Mouse (Mus musculus) heart, postnatal 4 days (tissue): ENCODE measurements around the gene Dnah7c. TPM values are rescaled to one million over a fixed set of nuclear protein-coding genes. Genes with fewer than 3 reads are reported as not detected.
"Not testable (repeated sequence)": the region's sequence is repeated elsewhere in the genome, so short reads cannot be mapped to it uniquely, and the experiment has no call there.

Experiments
- DNase-seq: peaks from one replicate; pipeline ENCODE4 v3.0.0; 2021
- total RNA-seq, 2 experiments: library from RNA; stranded (reverse); gene quantifications; 2 replicates each; pipeline ENCODE4 v1.2.3; 2021

Dnah7c gene
- total RNA-seq, 2 experiments from 2014 or later = 0.05 TPM; not detected in 1

- DNase-seq = not testable (repeated sequence)
Observed at GRCm38 (mm10) chr1:46733405-46734106, 308.2 kb downstream of the Dnah7c start.

DNA sequence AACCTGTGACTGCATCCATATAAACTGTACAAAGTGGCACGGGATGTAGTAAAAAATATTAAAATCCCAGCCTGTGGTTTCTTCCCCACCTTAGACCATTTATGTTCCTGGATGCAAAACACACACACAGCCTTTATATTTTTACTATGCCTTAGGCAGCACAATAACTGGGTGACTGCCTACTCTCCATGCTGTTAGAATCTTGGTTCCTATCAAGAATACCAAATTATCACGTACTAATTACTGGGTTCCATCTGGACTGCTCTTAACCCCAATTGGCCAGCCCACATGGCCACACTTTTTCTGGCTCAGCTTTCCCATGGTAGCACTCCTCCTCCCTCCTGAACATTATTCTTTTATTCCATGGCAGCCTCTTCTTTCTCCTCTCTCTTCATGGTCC is 309.1 kb downstream of the Dnah7c start:
- not testable (repeated sequence) for DNase-seq

DNA sequence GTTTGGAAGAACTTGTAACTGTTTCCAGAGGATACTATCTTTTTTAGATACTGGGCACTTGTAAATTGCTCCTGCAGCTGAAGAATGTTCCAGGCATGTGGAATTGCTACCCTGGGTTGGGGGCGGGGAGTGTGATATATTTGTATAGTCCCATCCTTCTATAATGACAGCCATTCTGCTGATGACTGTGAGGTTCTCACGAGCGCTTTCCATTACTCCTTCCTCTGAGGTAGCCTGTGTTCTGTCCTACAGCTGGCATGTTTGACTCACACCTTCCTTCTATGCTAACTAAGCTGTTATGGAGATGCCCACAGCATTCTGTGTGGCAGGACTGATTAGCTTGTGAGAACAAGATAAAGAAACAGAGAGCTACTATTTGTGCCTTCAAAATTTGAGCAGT is 339.2 kb downstream of the Dnah7c start:
- peak; percentile 6 for DNase-seq

- DNase-seq = not testable (repeated sequence)
Observed at GRCm38 (mm10) chr1:46769318-46769717, 343.9 kb downstream of the Dnah7c start.

- not testable (repeated sequence) for DNase-seq
Observed at GRCm38 (mm10) chr1:46770077-46770695, 344.8 kb downstream of the Dnah7c start.

DNA sequence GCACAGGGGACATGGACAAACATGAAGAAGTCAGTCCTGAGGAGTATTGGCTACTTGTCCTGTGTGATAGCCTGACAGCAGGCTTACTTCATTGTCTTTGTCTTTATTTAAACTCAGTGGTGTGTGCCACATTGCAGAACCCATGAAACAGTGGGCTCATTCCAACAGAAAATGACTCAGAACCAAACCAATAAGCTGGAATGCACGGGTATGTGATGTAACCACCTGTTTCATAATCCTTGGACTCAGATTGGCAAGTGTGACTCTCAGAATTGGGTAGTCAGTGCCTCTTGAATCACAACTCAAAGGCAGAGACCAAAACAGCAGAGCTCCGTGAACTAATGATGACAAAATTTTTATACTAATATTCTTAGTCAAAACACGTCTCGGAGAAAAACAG is 356.8 kb downstream of the Dnah7c start:
- DNase-seq = not testable (repeated sequence)

GRCm38 (mm10) chr1:46805074-46805473 is 379.7 kb downstream of the Dnah7c start:
- DNase-seq = no peak

GRCm38 (mm10) chr1:46808630-46809029 is 383.2 kb downstream of the Dnah7c start:
- not testable (repeated sequence) for DNase-seq

- no peak for DNase-seq
Observed at GRCm38 (mm10) chr1:46817934-46818333, 392.5 kb downstream of the Dnah7c start.

DNA sequence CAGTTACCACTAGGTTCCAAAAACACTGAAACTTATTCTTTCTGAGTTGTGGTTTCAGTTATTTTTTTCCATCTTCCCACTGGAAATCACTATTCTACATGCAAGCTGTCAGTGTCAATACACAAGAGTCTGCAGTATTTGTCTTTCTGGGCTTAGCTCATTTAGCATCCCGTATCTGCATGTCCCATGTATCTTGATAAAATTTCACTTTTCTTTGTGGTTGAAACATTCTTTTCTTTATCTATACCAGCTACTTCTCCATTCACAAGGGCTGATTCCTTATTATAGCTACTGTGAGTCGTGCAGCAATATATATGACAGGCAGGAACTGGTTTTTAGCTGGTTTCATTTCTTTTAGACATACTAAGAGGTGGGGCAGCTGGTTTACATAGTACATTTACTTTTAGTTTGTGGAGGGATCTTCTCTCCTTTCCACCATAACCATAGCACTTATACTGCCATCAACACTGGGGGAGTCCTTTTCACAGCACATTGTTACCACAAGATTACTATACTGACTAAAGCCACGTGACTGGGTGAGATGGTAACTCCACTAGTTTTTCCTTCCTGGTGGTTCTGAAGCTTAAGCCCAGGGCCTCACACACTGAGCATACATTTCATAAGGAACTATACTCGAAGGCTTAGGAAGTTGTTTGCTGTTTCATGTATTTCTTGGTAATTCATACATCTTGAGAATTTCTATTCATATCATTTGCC is 397.0 kb downstream of the Dnah7c start:
- DNase-seq = no peak

DNA sequence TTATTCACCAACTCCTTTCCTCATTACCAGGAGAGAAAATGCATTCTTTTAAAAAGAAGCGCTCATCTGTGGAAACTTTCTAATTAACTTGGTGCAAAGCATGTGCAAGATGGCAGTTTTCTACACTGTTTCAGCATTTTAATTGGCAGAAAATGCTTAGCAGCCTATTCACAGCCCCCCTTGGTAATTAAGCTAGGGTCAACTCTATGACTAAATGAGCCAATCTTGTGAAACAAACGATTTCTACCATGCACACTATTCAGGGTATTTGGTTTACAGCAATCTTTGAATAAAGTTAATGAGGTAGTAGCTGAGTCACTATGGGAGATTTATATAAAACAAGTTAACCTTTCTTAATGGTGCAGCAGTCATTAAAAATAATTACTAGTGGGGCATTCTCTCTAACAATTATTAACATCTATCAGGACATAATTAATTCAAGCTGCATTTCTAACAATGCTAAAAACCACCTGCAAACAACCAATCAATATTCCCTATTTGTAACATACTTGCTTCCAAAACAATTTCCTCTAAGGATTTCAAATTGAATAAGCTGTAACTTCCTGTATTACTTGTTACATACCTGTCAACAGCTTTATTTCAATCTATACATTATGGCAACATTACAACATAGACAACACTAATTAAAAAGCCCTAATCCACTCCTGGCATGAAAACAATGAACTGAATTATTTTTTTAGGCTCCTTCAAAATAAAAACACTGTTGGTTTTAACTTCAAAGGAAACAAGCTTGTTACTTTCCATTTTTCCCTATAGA is 404.9 kb downstream of the Dnah7c start:
- DNase-seq = no peak

- DNase-seq = no peak
Observed at GRCm38 (mm10) chr1:46831927-46832326, 406.5 kb downstream of the Dnah7c start.

DNA sequence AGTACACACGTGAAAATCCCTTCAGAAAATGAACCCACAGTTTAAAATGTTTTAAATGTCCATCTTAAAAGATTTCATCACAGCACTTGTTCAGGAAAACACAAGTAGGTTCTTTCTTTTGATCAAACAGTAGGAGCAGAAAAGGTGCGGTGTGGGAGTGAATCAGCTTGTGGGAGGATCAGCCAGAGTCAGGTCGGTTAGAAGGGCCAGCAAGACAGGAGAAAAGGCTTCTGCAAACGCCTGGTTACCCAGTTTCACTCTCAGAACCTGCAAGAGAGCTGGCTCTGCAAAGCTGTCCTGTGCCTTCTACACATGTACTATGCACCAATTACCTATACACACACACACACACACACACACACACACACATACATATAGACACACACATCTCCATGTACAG is 418.0 kb downstream of the Dnah7c start:
- no peak for DNase-seq

GRCm38 (mm10) chr1:46844281-46844680 is 418.9 kb downstream of the Dnah7c start:
- DNase-seq = no peak

DNA sequence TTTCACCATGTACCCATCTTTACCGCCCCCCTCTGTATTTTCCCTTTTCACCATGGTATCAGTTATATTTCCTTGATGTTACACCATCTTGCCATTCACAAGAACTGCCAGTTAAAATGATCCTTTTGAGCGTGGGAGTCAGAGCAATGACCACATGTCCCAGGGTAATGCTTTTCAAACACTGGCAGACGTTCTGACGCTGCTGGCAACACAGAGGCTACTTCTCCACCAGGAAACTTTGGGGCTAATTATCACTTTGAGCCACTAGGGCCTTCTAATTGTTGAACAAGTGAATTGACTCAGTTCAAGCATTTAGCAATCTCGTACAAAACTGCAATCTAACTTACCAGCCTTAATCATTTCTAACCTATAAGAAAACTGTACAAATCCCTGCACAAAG is 419.8 kb downstream of the Dnah7c start:
- DNase-seq = no peak

GRCm38 (mm10) chr1:46849758-46850157 is 424.4 kb downstream of the Dnah7c start:
- peak; percentile 68 for DNase-seq

- no peak for DNase-seq
Observed at GRCm38 (mm10) chr1:46851586-46851985, 426.2 kb downstream of the Dnah7c start.

DNA sequence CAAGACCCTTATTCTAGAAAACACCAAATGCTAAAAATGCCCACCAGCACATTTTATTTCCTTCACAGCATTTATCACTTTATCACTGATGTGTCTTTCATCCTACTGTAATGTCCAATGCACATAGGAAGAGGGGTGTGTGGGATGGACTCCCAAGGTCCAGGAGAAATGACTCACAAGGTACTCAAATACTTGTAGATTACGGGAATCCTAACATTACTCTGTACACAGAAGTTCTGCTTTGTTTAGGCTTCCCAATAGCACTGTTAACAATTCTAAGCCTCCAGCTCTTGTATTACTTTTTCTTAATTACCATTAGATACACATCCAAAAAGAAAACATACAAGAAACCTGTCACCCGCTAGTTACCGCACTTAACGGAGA is 426.8 kb downstream of the Dnah7c start:
- no peak for DNase-seq

DNA sequence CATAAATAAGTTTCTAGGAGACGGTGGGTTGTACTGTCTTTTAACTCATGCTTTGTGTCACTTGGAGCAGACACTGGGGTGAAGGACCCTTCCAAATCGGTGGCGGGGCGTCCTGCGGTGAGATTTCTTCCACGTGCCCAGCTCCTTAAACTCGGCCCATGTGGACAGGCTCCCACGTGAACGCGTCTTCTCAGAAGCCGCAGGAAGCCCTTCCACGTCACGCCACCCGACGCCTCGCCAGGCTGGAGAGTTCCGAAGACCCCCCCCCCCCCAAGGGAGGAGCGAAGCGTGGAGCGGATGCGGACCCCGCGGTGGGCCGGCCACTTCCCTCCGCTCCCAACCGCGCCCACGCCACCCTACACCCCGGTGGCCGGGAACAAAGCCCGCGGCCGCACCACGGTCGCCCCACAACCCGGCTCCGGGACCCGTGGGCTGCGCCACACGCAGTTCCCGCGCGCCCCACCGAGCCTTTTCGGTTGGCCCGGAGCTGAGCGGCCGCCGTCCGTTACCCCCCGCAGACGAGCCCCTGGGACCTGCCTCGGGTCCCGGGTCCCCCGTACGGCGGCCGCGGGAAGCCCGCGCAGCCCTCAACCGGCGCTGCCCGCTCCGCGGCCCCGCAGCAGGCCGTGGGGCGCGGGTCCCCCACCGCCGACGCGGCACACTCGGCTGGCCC is 427.3 kb downstream of the Dnah7c start:
- peak; percentile 76 for DNase-seq

- DNase-seq = peak; percentile 99
Observed at GRCm38 (mm10) chr1:46853317-46854035, 428.1 kb downstream of the Dnah7c start.
